Mouse (Mus musculus) hindbrain, embryonic 14.5 days (tissue): ENCODE measurements at regions not wholly inside any gene's neighbourhood (a gene's known extent, or its start where the extent isn't known, plus 50 kb on each side); places are given as distances from the start of the nearest gene placed in this dataset.

ENCODE experiments used
- ATAC-seq: fragments of 200-750 bp; cut with Nextera tagmentation; 2 replicates; pipeline ENCODE4 v1.8.0; 2017; ENCODE audit warnings: moderate number of reproducible peaks, mild to moderate bottlenecking, moderate TSS enrichment, moderate library complexity; ENCODE audit not compliant: low FRiP score
- DNase-seq: peaks from one replicate; pipeline ENCODE4 v3.0.0-alpha.2; 2015; ENCODE audit warnings: low spot score
- H3K27ac ChIP-seq: fragments of 300-500 bp; sonication (generic); 2 replicates; pipeline ENCODE4 v1.5.1; 2014; ENCODE audit warnings: mild to moderate bottlenecking, moderate library complexity
- H3K27me3 ChIP-seq: fragments of 300-500 bp; sonication (generic); 2 replicates; pipeline ENCODE4 v1.6.1; 2014; ENCODE audit warnings: mild to moderate bottlenecking, low read length, mixed read lengths; ENCODE audit not compliant: control insufficient read depth, insufficient read depth
- H3K36me3 ChIP-seq: fragments of 300-500 bp; sonication (generic); replicated peaks from 2 replicates; pipeline ENCODE4 v1.6.1; 2014; ENCODE audit not compliant: control insufficient read depth, insufficient read depth
- H3K4me1 ChIP-seq: fragments of 300-500 bp; sonication (generic); replicated peaks from 2 replicates; pipeline ENCODE4 v1.6.1; 2014; ENCODE audit warnings: antibody characterized with exemption, low read length, mixed read lengths; ENCODE audit not compliant: control insufficient read depth, insufficient read depth
- H3K4me2 ChIP-seq: fragments of 300-500 bp; sonication (generic); replicated peaks from 2 replicates; pipeline ENCODE4 v1.6.1; 2014; ENCODE audit warnings: mild to moderate bottlenecking, moderate library complexity
- H3K4me3 ChIP-seq: fragments of 300-500 bp; sonication (generic); replicated peaks from 2 replicates; pipeline ENCODE4 v1.5.1; 2014; ENCODE audit warnings: mild to moderate bottlenecking, low read length
- H3K9ac ChIP-seq: fragments of 300-500 bp; sonication (generic); 2 replicates; pipeline ENCODE4 v1.6.1; 2014
- H3K9me3 ChIP-seq: fragments of 300-500 bp; sonication (generic); 2 replicates; pipeline ENCODE4 v1.6.1; 2016; ENCODE audit warnings: low read length; ENCODE audit not compliant: control insufficient read depth
- WGBS: fragments of 180-500 bp; shearing (Covaris S2); extraction: QIAGEN DNeasy Blood & Tissue Kit; methylation state at CpG from one replicate; pipeline ENCODE4 v1.1.7; 2014; 5-methylcytosine and 5-hydroxymethylcytosine counted together

DNA sequence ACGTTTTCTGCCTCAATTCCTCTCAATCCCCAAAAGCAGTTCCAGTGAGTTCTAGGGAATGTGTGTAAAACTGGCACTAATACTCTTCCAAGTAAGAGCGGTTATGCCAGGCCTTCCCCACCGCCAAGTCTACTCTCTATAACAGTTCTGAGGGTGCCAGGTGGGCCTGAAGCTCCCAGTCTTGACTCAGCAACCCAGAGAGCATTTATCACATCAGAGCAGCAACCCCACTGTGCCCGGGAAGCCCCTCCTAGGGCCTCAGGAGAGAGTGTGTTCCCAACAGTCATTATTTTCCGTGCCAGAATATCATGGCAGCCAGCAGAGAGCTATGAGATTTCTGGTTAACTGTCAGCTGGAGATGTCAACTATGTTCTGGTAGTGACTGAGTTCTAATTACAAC lies 169.1 kb downstream of the Galc start:
- ATAC-seq (no peak), DNase-seq (no peak)
- Histone ChIP-seq H3K27me3 (no peaks in the 10 kb centered on the region), H3K4me3 (no peak overlapping the region), H3K9me3 (no peaks in the 10 kb centered on the region), H3K36me3 (no peaks in the 10 kb centered on the region), H3K4me1 (0 out of 2 replicates have a peak, but pooled peaks cover 3% of the 10 kb centered on the region), H3K9ac (no peak overlapping the region), H3K4me2 (no peak overlapping the region), H3K27ac (no peak overlapping the region)
- 60% methylated on average over 5 of the region's 5 CpGs for WGBS

DNA sequence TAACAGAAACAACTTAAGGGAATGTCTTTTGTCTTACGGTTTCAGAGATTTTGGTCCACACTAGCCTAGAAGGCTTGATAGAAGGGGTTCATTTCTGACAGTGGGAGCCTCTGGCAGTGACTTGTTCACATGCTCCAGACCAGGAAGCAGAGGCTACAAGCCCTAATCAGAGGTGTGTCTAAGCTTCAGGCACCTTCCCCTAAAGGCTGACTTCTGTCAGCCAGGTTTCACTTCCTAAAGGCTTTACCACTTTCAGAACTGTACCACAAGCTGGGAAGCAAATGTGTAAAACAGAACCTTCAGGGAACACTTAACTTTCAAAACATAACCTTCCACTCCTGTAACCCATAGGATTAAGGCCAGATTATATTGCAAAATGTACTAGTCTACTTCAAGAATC lies 180.9 kb downstream of the Galc start:
- WGBS, result 94% methylated on average over 1 of the region's 1 CpGs
- H3K27ac ChIP-seq, result no peak overlapping the region

DNA sequence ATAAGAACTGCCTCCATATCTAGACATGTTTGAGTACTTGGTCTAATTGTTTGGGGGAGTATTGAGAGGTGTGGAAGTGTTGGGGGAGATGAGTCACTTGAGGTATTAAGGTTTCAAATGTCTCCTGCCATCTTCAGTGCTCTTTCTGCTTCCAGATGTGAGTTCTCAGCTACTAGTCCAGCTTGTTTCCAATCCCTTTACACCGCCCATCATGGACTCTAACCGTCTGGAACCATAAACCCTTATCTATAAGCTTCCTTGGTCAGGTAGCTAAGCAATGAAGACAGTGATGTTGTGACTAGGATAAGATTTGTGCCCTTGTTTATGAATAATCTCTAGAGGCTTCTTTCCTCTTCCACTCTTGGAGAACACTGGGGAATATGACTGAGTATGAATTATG lies 183.7 kb downstream of the Galc start:
- no peaks in the 10 kb centered on the region for H3K4me1 ChIP-seq
- H3K27ac ChIP-seq, result no peak overlapping the region
- H3K27me3 ChIP-seq, result no peaks in the 10 kb centered on the region
- no peak overlapping the region for H3K9ac ChIP-seq
- H3K36me3 ChIP-seq, result no peaks in the 10 kb centered on the region
- no peak overlapping the region for H3K4me2 ChIP-seq
- 91% methylated on average over 2 of the region's 2 CpGs for WGBS
- ATAC-seq, result no peak
- H3K9me3 ChIP-seq, result no peaks in the 10 kb centered on the region
- H3K4me3 ChIP-seq, result no peak overlapping the region
- no peak for DNase-seq

More for the DNA sequence above, 180.9 kb downstream of the Galc start:
- no peak overlapping the region for H3K9ac ChIP-seq
- ATAC-seq, result no peak
- DNase-seq, result no peak
- H3K4me2 ChIP-seq, result no peak overlapping the region
- no peaks in the 10 kb centered on the region for H3K36me3 ChIP-seq
- H3K4me3 ChIP-seq, result no peak overlapping the region
- no peaks in the 10 kb centered on the region for H3K4me1 ChIP-seq
- no peaks in the 10 kb centered on the region for H3K9me3 ChIP-seq
- H3K27me3 ChIP-seq, result no peaks in the 10 kb centered on the region

DNA sequence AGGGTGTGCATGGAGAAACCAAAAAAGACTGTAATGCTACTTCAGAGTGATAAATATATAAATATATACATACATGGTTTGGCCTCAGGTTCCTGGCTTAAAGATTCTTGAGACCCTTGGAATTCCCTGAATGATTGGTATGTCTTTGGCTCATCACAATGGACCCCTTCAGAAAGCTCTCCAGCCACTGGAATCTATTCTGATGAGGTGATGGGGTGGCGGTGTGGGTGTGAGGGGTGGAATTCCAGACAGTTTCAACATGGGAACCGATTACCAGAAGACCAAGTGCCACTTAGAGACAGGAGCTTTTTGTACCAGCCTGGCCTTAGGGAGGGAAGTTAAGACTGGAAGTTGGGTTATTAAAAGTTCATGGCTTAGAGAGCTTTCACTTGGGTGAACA lies 190.1 kb downstream of the Galc start:
- WGBS, result 72% methylated on average over 2 of the region's 2 CpGs

DNA sequence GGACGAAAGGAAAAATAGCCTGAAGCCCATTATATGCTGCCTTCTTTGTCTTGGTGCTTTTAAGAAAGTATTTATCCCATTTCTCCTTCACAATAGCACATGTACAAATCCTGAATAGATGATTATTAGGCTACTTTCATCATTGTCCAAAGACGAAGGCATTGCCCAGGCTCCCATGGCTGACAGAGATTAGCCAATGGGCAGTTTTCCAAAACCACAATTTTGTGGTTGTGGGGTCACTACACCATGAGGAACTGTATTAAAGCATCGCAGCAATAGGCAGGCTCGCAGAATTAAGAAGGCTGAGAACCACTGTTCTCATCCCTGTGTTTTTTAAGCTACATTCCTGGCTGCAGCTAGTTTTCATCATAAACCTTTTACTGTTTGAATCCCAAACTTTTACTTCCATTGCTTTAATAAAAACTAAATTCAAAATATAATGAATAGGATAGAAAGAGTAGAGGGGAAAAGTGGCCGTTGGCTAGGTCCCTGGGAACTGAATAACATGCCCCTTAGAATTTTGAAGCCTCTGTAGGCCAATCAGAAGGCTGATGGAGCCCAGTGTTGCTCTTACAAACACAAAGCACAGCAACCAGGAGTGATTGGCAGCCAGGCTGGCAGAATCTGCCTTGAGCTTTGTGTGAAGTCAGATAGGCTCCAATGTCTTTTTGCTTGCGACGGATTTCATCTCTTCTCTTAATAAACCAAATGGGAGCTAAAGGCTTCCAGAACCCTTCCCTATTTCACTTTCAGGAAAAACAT lies 199.7 kb downstream of the Galc start:
- DNase-seq, result no peak
- no peak overlapping the region for H3K27ac ChIP-seq
- H3K4me1 ChIP-seq, result no peaks in the 10 kb centered on the region
- no peak for ATAC-seq
- no peak overlapping the region for H3K4me2 ChIP-seq
- no peaks in the 10 kb centered on the region for H3K27me3 ChIP-seq
- 67% methylated on average over 7 of the region's 7 CpGs for WGBS
- no peak overlapping the region for H3K4me3 ChIP-seq
- no peaks in the 10 kb centered on the region for H3K9me3 ChIP-seq
- H3K9ac ChIP-seq, result no peak overlapping the region
- no peaks in the 10 kb centered on the region for H3K36me3 ChIP-seq

More for the DNA sequence above, 190.1 kb downstream of the Galc start:
- H3K27ac ChIP-seq, result no peak overlapping the region
- H3K36me3 ChIP-seq, result no peaks in the 10 kb centered on the region
- H3K27me3 ChIP-seq, result no peaks in the 10 kb centered on the region
- H3K9me3 ChIP-seq, result no peaks in the 10 kb centered on the region
- H3K4me3 ChIP-seq, result no peak overlapping the region
- ATAC-seq (no peak), DNase-seq (no peak)
- H3K9ac ChIP-seq, result no peak overlapping the region
- H3K4me1 ChIP-seq, result no peaks in the 10 kb centered on the region
- H3K4me2 ChIP-seq, result no peak overlapping the region

DNA sequence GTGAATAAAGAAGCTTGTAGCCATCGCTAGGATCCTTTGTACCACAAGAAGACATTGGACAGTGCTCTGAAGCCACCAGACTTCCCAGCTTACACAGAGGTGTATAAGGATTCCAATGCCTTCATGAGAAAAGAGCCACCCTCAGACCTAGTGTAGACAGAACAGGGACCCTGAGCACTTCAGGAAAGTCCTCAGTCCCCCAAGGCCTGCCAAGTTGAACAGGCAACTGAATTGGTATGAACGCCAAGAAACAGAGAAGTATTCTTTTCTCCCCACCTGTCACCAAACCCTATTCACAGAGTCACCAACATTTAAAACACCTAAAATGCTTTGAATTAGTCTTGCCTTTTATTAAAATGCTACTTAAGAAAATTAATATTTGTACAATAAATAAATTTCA lies 200.3 kb downstream of the Galc start:
- ATAC-seq (no peak), DNase-seq (no peak)
- Histone ChIP-seq H3K9ac (no peak overlapping the region), H3K4me3 (no peak overlapping the region), H3K27ac (no peak overlapping the region), H3K4me2 (no peak overlapping the region), H3K4me1 (no peaks in the 10 kb centered on the region), H3K27me3 (no peaks in the 10 kb centered on the region), H3K9me3 (no peaks in the 10 kb centered on the region), H3K36me3 (no peaks in the 10 kb centered on the region)
- 92% methylated on average over 2 of the region's 2 CpGs for WGBS

DNA sequence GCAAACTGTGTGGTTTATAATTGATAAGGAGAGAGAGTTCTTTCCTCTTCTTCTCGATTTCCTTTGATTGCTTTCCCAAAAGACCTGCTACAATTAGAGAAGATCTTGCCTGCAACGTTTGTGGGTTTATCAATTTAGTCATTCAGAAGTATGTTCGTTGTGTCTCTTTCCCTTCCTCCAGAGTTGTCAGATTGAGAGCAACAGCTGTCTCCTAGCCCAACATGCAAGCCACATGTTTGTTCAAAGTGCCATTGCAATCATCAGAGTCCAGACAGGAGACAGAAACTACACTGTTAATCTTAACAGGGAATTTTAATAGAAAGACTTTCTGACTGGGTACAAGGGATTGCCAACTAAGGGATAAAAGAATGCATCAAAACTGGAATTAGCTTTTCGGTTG lies 208.3 kb downstream of the Galc start:
- Histone ChIP-seq H3K4me1 (peaks cover 13% of the 10 kb centered on the region), H3K9ac (no peak overlapping the region), H3K4me3 (no peak overlapping the region), H3K4me2 (no peak overlapping the region), H3K27me3 (no peaks in the 10 kb centered on the region), H3K27ac (no peak overlapping the region), H3K36me3 (no peaks in the 10 kb centered on the region), H3K9me3 (no peaks in the 10 kb centered on the region)
- DNase-seq, result no peak
- no peak for ATAC-seq
- 81% methylated on average over 4 of the region's 4 CpGs for WGBS

DNA sequence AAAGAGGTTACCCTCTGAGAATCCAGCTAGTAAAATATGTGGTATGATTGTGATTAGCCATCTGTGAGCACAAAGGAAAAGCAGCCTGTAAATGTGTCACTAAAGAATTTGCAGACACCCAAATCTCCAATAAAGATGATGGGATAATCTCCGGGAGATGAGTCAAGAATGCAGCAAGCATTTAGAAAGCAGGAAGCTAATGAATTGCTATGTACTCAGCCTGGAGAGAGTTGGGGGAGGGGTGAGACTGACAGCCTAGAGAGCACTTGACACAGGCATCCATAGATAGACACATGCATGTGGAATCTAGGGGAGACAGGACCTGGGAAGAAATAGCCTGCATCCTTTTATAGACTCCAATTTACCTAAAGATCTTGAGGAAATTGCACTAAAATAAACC lies 208.8 kb downstream of the Galc start:
- Histone ChIP-seq H3K4me2 (no peak overlapping the region), H3K4me3 (no peak overlapping the region), H3K27ac (no peak overlapping the region), H3K9me3 (no peaks in the 10 kb centered on the region), H3K36me3 (no peaks in the 10 kb centered on the region), H3K27me3 (no peaks in the 10 kb centered on the region), H3K4me1 (peaks cover 13% of the 10 kb centered on the region), H3K9ac (no peak overlapping the region)
- 9% methylated on average over 1 of the region's 1 CpGs for WGBS
- ATAC-seq (no peak), DNase-seq (no peak)

DNA sequence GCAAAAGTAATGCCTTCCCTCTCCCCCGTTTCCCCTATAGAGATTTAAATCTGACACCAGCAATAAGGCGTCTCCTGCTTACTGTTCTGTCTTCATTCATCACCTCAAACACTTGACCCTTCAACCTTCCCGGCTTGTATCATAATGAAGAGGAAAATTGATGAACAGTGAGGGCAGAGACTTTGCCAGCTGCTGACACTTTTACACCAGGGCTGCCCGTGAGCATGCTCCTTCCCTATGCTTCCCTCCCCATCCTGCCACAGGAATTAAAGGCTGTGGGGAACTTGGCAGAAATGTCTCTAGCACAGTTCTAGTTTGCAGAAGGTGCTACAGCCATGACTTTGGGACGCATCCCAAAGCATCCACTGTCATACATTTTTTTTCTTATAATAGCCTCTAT lies 209.2 kb downstream of the Galc start:
- no peak overlapping the region for H3K9ac ChIP-seq
- ATAC-seq (no peak), DNase-seq (no peak)
- H3K27ac ChIP-seq, result no peak overlapping the region
- H3K36me3 ChIP-seq, result no peaks in the 10 kb centered on the region
- H3K4me2 ChIP-seq, result no peak overlapping the region
- no peaks in the 10 kb centered on the region for H3K27me3 ChIP-seq
- H3K4me3 ChIP-seq, result no peak overlapping the region
- H3K4me1 ChIP-seq, result peaks cover 13% of the 10 kb centered on the region
- no peaks in the 10 kb centered on the region for H3K9me3 ChIP-seq
- 15% methylated on average over 5 of the region's 5 CpGs for WGBS

DNA sequence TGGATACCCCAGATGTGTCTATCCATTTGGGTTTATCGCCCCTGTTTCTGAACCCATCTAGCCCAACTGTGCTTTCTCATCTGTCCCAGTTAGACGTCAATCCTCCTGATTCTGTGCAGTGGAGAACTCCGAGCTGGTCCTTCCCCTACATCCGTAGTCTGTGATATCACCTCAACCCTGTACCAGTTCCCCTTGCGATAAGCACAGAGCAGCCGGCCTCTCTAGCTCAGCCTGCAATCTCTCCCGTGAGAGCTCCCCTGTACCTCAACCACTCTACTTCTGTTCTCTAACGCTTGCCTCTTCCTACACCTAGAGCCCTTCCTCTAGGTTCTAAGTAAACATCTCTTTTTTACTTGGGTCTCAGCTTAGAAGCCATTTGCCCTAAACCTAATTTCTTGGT lies 211.5 kb downstream of the Galc start:
- WGBS, result 81% methylated on average over 8 of the region's 8 CpGs
- no peaks in the 10 kb centered on the region for H3K9me3 ChIP-seq
- H3K36me3 ChIP-seq, result no peaks in the 10 kb centered on the region
- DNase-seq, result no peak
- no peak overlapping the region for H3K4me2 ChIP-seq
- H3K27me3 ChIP-seq, result no peaks in the 10 kb centered on the region
- H3K9ac ChIP-seq, result no peak overlapping the region
- peaks cover 13% of the 10 kb centered on the region for H3K4me1 ChIP-seq
- no peak overlapping the region for H3K4me3 ChIP-seq
- H3K27ac ChIP-seq, result no peak overlapping the region
- no peak for ATAC-seq
